Mouse (Mus musculus) ovary, adult 2 months (tissue): ENCODE measurements around the gene Kctd12. TPM values are rescaled to one million over a fixed set of nuclear protein-coding genes. Genes with fewer than 3 reads are reported as not detected.

Experiments used
- polyA plus RNA-seq: library from polyadenylated mRNA; depleted of rRNA; stranded (reverse); fragments of >200 nt; gene quantifications from 2 replicates; pipeline ENCODE4 v1.2.3, GENCODE M21; 2012; rRNA removed

Gene Kctd12
- polyA plus RNA-seq = 55.9 and 107 TPM in 2 replicates

DNA sequence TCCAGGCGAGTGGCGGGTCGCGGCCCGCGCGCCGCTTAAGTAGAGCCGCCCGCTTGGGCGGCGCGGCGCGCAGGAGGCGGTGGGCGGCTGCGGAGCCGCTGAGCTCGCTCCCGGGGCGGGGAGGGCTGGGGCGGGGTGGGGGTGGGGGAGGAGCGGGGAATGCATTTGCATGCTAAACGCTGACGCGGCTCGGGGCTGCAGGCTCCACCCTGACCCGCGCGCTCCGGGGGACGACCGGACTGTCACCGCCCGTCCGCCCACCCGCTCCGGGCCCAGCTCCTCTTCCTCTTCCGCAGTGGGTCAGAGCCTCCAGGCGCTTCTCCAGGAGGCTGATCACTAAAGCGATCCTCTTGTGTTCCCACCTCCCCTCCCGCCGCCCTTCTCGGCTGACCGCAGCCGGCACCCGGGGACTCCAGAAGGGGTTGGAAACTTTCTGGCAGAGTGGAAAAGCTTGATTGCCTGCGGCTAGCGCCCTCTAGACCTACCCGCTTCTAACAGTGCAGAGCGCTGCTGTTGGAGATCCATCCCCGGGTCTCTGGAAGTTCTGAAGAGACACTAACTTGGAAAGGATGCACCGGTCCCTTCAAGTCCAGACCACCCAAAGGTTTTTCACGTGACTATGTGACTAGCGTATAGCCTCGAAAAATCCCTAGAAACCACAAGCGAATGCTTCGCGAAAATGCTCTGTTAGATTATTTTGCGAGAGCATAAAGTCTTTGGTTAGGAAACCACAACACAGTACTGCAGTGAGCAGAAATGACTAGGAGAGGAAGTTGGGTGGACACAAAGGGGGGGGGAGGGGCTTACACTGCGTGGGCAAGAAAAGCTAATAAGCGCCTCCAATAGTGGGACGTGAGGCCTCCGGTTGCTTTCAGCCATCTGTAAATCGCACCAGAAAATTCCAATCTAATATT is at the start of gene Kctd12:
Gene Kctd12, minus strand, starts transcription at position 11 of the 914 bp plus-strand sequence.

Other genes starting within 250 kb of the Kctd12 start
- 0.51 and 0.59 TPM in 2 replicates for gene Acod1, start 64.3 kb upstream of the Kctd12 start, polyA plus RNA-seq
- 21.0 and 32.0 TPM in 2 replicates for gene Cln5, start 87.6 kb upstream of the Kctd12 start, polyA plus RNA-seq
- gene Fbxl3, start 116.9 kb upstream of the Kctd12 start, polyA plus RNA-seq = 56.4 and 62.8 TPM in 2 replicates